Mouse (Mus musculus): ENCODE measurements around the gene Arl1. TPM values are rescaled to one million over a fixed set of nuclear protein-coding genes. Genes with fewer than 3 reads are reported as not detected.
"Not testable (repeated sequence)": the region's sequence is repeated elsewhere in the genome, so short reads cannot be mapped to it uniquely, and the experiment has no call there.

The Arl1 gene
- polyA plus RNA-seq, 2 experiments: 23.7 to 57.6 TPM

GRCm38 (mm10) chr10:88731496-88732308, 1.0 kb downstream of the Arl1 start:
- 1% methylated on average over 57 of the region's 61 CpGs for WGBS (ENCODE audit: insufficient replicate concordance)
- Histone ChIP-seq H3K9me3 (ENCODE audit: control insufficient read depth, low read length) (no peaks in the 10 kb centered on the region), H3K4me3 (ENCODE audit: insufficient read depth in 1 of 2, low read depth in 2 of 2, low read length in 2 of 2) (peak overlapping the region; percentile 80 to 83), H3K36me3 (replicated peaks; ENCODE audit: control insufficient read depth, insufficient read depth, low read depth) (no peaks in the 10 kb centered on the region), H3K4me2 (ENCODE audit: low read depth) (peak overlapping the region; percentile 86), H3K9ac (replicated peaks) (peak overlapping the region; percentile 83), H3K4me1 (replicated peaks; ENCODE audit: control insufficient read depth in 2 of 2, insufficient read depth in 2 of 2, low read length in 1 of 2) (peaks cover 6 to 8% of the 10 kb centered on the region in 2 experiments), H3K27me3 (ENCODE audit: control insufficient read depth, insufficient read depth, low read length) (no peaks in the 10 kb centered on the region), H3K27ac (no peak overlapping the region; the same call in 1 of the 2 replicates)
- no peak for DNase-seq (ENCODE audit: low read depth in 3 of 3, low spot score in 3 of 3)
- TF ChIP-seq EP300 (IDR thresholded peaks at IDR 0.05; ENCODE audit: low read depth): no peak
- peak; percentile 29; the same call in 1 of the 2 replicates for TF ChIP-seq CTCF (IDR thresholded peaks at IDR 0.05; ENCODE audit: low read depth)
- peak; percentile 42 for ATAC-seq (ENCODE audit: insufficient read depth)

- TF ChIP-seq CTCF (IDR thresholded peaks at IDR 0.05; ENCODE audit: low read depth) (0 out of 2 replicates have a peak, but pooled peaks have one; percentile 6), EP300 (IDR thresholded peaks at IDR 0.05; ENCODE audit: low read depth) (no peak)
Observed at GRCm38 (mm10) chr10:88732309-88732622, 1.6 kb downstream of the Arl1 start.

GRCm38 (mm10) chr10:88739074-88739473, 8.4 kb downstream of the Arl1 start:
- H3K36me3 ChIP-seq (replicated peaks; ENCODE audit: control insufficient read depth, insufficient read depth, low read depth); H3K27ac ChIP-seq; H3K9ac ChIP-seq (replicated peaks); ATAC-seq (ENCODE audit: insufficient read depth); H3K27me3 ChIP-seq (ENCODE audit: control insufficient read depth, insufficient read depth, low read length); H3K9me3 ChIP-seq (ENCODE audit: control insufficient read depth, low read length); H3K4me2 ChIP-seq (ENCODE audit: low read depth); DNase-seq (ENCODE audit: low read depth in 3 of 3, low spot score in 3 of 3); H3K4me1 ChIP-seq (replicated peaks; ENCODE audit: control insufficient read depth in 2 of 2, insufficient read depth in 2 of 2, low read length in 1 of 2); H3K4me3 ChIP-seq (ENCODE audit: insufficient read depth in 1 of 2, low read depth in 2 of 2, low read length in 2 of 2): not testable (repeated sequence)
- 78% methylated on average over 8 of the region's 8 CpGs for WGBS (ENCODE audit: insufficient replicate concordance)

More at GRCm38 (mm10) chr10:88732309-88732622, 1.6 kb downstream of the Arl1 start:
- H3K4me1 ChIP-seq (replicated peaks; ENCODE audit: control insufficient read depth in 2 of 2, insufficient read depth in 2 of 2, low read length in 1 of 2): peaks cover 6 to 8% of the 10 kb centered on the region in 2 experiments
- H3K27ac ChIP-seq: no peak overlapping the region
- no peaks in the 10 kb centered on the region for H3K27me3 ChIP-seq (ENCODE audit: control insufficient read depth, insufficient read depth, low read length)
- 1% methylated on average over 6 of the region's 6 CpGs for WGBS (ENCODE audit: insufficient replicate concordance)
- H3K4me3 ChIP-seq (ENCODE audit: insufficient read depth in 1 of 2, low read depth in 2 of 2, low read length in 2 of 2): peak overlapping the region; percentile 80 to 83
- peak overlapping the region; percentile 83 for H3K9ac ChIP-seq (replicated peaks)
- no peaks in the 10 kb centered on the region for H3K9me3 ChIP-seq (ENCODE audit: control insufficient read depth, low read length)
- peak overlapping the region; percentile 86 for H3K4me2 ChIP-seq (ENCODE audit: low read depth)
- H3K36me3 ChIP-seq (replicated peaks; ENCODE audit: control insufficient read depth, insufficient read depth, low read depth): peaks cover under 1% of the 10 kb centered on the region; the same call in 1 of the 2 replicates
- peak; percentile 58 for ATAC-seq (ENCODE audit: insufficient read depth)
- DNase-seq (ENCODE audit: low read depth in 3 of 3, low spot score in 3 of 3): peak in 2 of 3 experiments; percentile 34 to 46

GRCm38 (mm10) chr10:88739818-88740217, 9.2 kb downstream of the Arl1 start:
- no peak overlapping the region for H3K4me3 ChIP-seq (ENCODE audit: insufficient read depth in 1 of 2, low read depth in 2 of 2, low read length in 2 of 2)
- peaks cover 9% of the 10 kb centered on the region for H3K36me3 ChIP-seq (replicated peaks; ENCODE audit: control insufficient read depth, insufficient read depth, low read depth)
- no peaks in the 10 kb centered on the region for H3K4me1 ChIP-seq (replicated peaks; ENCODE audit: control insufficient read depth in 2 of 2, insufficient read depth in 2 of 2, low read length in 1 of 2)
- H3K27me3 ChIP-seq (ENCODE audit: control insufficient read depth, insufficient read depth, low read length): no peaks in the 10 kb centered on the region
- H3K9me3 ChIP-seq (ENCODE audit: control insufficient read depth, low read length): no peaks in the 10 kb centered on the region
- ATAC-seq (ENCODE audit: insufficient read depth) (no peak), DNase-seq (ENCODE audit: low read depth in 3 of 3, low spot score in 3 of 3) (no peak)
- 74% methylated on average over 1 of the region's 1 CpGs for WGBS (ENCODE audit: insufficient replicate concordance)
- TF ChIP-seq CTCF (IDR thresholded peaks at IDR 0.05; ENCODE audit: low read depth) (no peak), EP300 (IDR thresholded peaks at IDR 0.05; ENCODE audit: low read depth) (no peak)
- no peak overlapping the region for H3K4me2 ChIP-seq (ENCODE audit: low read depth)
- H3K27ac ChIP-seq: no peak overlapping the region
- H3K9ac ChIP-seq (replicated peaks): no peak overlapping the region

- Histone ChIP-seq H3K36me3 (replicated peaks; ENCODE audit: control insufficient read depth, insufficient read depth, low read depth) (peaks cover 9% of the 10 kb centered on the region), H3K9ac (replicated peaks) (no peak overlapping the region), H3K4me1 (replicated peaks; ENCODE audit: control insufficient read depth in 2 of 2, insufficient read depth in 2 of 2, low read length in 1 of 2) (no peaks in the 10 kb centered on the region), H3K4me2 (ENCODE audit: low read depth) (no peak overlapping the region), H3K9me3 (ENCODE audit: control insufficient read depth, low read length) (no peaks in the 10 kb centered on the region), H3K27ac (no peak overlapping the region), H3K4me3 (ENCODE audit: insufficient read depth in 1 of 2, low read depth in 2 of 2, low read length in 2 of 2) (no peak overlapping the region), H3K27me3 (ENCODE audit: control insufficient read depth, insufficient read depth, low read length) (no peaks in the 10 kb centered on the region)
- WGBS (ENCODE audit: insufficient replicate concordance): 81% methylated on average over 5 of the region's 5 CpGs
- no peak for DNase-seq (ENCODE audit: low read depth in 3 of 3, low spot score in 3 of 3)
- TF ChIP-seq EP300 (IDR thresholded peaks at IDR 0.05; ENCODE audit: low read depth) (no peak), CTCF (IDR thresholded peaks at IDR 0.05; ENCODE audit: low read depth) (no peak)
- no peak for ATAC-seq (ENCODE audit: insufficient read depth)
Observed at GRCm38 (mm10) chr10:88740781-88741180, 10.1 kb downstream of the Arl1 start.

Measured in liver, embryonic 14.5 days (tissue).